Mouse (Mus musculus): ENCODE results near the gene Camsap2. TPM values are rescaled to one million over a fixed set of nuclear protein-coding genes. Genes with fewer than 3 reads are reported as not detected.

Camsap2 gene
- polyA plus RNA-seq, 1 experiment, result 53.2 TPM

DNA sequence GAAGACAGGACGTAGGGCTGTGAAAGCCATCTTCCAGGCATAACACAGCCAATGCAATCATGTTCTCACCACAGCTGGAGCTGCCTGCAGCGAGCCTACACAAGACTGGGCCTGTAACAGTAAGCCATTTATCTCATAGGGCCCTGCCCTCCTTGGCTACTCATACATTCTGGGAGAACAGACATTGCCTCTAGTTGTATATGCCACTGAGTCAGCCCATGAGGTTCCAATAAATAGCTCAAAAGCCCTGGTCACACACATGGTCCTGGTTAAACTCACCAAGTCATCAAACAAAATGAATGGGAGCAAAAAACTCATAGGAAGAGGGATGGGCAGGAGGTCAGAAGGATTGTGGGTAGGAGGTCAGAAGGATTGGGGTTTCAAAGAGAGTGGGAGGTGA, 17.3 kb downstream of the Camsap2 start:
- Histone ChIP-seq H3K4me1 (ENCODE audit: control insufficient read depth, insufficient read depth, low read length) (peaks cover 8% of the 10 kb centered on the region), H3K4me3 (ENCODE audit: insufficient read depth, low read length) (no peak overlapping the region), H3K27ac (ENCODE audit: insufficient read depth, low read length) (no peak overlapping the region)
- TF ChIP-seq POLR2A (IDR thresholded peaks at IDR 0.05; ENCODE audit: extremely low read depth, insufficient read depth, low read length) (no peak), CTCF (IDR thresholded peaks at IDR 0.05; ENCODE audit: extremely low read depth, insufficient read depth, low read length) (no peak)

DNA sequence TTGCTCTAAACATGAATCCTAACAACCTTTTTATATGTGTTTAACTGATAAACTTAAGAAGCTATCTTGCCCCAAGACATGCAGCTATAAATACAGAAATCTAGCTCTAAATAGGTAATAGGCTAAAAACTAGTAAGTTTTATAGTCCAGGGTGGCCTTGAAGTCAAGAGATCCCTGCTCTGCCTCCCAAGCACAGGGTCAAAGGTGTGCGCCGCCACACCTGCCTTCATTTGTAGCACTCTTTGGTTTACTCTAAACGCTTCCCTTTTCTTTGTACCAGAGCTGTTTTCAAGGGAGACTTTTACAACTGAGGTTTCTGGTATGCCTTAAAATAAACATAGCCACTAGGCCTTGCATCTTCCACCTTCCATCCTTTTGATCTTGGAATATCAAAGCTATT, 18.3 kb downstream of the Camsap2 start:
- no peak for TF ChIP-seq CTCF (IDR thresholded peaks at IDR 0.05; ENCODE audit: extremely low read depth, insufficient read depth, low read length)
- no peak for TF ChIP-seq POLR2A (IDR thresholded peaks at IDR 0.05; ENCODE audit: extremely low read depth, insufficient read depth, low read length)
- Histone ChIP-seq H3K4me3 (ENCODE audit: insufficient read depth, low read length) (no peak overlapping the region), H3K4me1 (ENCODE audit: control insufficient read depth, insufficient read depth, low read length) (peaks cover 8% of the 10 kb centered on the region), H3K27ac (ENCODE audit: insufficient read depth, low read length) (no peak overlapping the region)

DNA sequence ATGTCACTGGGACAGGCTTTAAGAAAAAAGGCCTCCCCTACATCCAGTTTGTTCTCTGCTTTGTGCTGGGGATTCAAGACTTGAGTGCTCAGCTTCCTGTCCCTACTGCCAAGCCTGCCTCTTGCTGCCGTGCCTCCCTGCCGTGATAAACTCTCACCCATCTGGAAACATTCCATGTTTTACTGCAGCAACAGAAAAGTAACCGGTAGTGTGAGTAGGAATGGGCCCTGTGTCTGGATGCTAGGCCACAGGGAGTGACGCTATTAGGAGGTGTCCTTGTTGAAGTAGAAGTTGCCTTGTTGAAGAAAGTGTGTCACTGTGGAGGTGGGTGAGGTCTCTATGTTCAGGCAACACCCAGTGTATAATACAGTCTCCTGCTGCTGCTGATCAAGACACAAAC, 20.0 kb downstream of the Camsap2 start:
- Histone ChIP-seq H3K27ac (ENCODE audit: insufficient read depth, low read length) (no peak overlapping the region), H3K4me3 (ENCODE audit: insufficient read depth, low read length) (no peak overlapping the region), H3K4me1 (ENCODE audit: control insufficient read depth, insufficient read depth, low read length) (peaks cover 5% of the 10 kb centered on the region)
- no peak for TF ChIP-seq CTCF (IDR thresholded peaks at IDR 0.05; ENCODE audit: extremely low read depth, insufficient read depth, low read length)
- no peak for TF ChIP-seq POLR2A (IDR thresholded peaks at IDR 0.05; ENCODE audit: extremely low read depth, insufficient read depth, low read length)

DNA sequence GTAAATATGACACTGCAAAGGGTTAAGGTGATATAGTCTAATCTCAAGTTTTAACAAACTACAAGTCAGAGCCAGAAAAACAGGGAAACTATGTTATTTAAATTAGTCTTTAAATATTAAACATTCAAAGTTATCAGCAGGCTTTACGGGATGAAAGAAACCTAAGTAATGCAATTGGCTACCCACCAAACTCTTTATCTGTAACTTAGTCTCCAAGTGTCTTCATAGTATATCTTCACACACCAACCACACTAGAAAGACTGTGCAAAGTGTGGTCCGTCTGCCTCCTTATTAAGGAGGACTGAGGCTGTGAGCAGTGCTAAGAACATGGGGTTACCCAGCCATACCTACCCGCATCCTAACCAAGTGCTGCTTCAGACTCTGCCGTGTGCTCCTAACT, 23.6 kb downstream of the Camsap2 start:
- Histone ChIP-seq H3K27ac (ENCODE audit: insufficient read depth, low read length) (no peak overlapping the region), H3K4me3 (ENCODE audit: insufficient read depth, low read length) (no peak overlapping the region)
- TF ChIP-seq POLR2A (IDR thresholded peaks at IDR 0.05; ENCODE audit: extremely low read depth, insufficient read depth, low read length) (no peak), CTCF (IDR thresholded peaks at IDR 0.05; ENCODE audit: extremely low read depth, insufficient read depth, low read length) (no peak)

DNA sequence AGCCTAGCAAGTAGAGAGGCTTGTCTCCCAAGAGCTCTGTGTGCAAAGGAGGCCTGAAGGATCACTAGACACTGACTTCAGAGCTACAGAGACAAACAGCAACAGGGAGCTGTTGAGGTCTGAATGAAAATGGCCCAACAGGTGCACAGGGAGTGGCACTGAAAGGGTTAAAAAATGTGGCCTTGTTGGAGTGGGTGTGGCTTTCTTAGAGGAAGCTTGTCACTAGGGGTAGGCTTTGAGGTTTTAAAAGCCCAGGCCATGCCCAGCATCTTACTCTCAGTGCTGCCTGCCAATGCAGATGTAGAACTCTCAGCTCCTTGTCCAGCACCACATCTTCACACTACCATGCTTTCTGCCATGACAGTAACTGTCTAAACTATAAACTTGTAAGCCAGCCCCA, 29.6 kb downstream of the Camsap2 start:
- H3K4me3 ChIP-seq (ENCODE audit: insufficient read depth, low read length), result no peak overlapping the region
- no peak overlapping the region for H3K27ac ChIP-seq (ENCODE audit: insufficient read depth, low read length)
- no peak for TF ChIP-seq CTCF (IDR thresholded peaks at IDR 0.05; ENCODE audit: extremely low read depth, insufficient read depth, low read length)
- TF ChIP-seq POLR2A (IDR thresholded peaks at IDR 0.05; ENCODE audit: extremely low read depth, insufficient read depth, low read length), result no peak
- H3K4me1 ChIP-seq (ENCODE audit: control insufficient read depth, insufficient read depth, low read length), result 0 out of 2 replicates have a peak, but pooled peaks cover 2% of the 10 kb centered on the region

More for the DNA sequence above, 23.6 kb downstream of the Camsap2 start:
- peaks cover 2% of the 10 kb centered on the region; the same call in 1 of the 2 replicates for H3K4me1 ChIP-seq (ENCODE audit: control insufficient read depth, insufficient read depth, low read length)

DNA sequence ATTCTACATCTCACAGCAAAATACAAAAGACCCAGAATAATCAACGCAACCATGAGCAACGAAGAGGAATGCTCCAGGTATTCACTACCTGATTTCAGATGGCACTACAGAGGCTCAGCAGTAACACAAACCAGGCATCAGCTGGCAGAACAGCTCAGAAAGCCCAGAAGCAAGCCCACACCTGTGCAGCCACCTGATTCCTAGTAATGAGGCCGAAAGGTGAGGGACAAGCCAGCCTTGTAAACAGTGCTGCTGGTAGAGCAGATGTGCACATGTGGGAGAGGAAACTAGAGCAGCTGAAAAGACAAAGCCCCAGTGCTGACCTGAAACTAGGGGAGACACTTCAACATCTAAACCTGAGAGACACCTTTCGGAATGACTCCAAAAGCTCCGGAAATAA, 36.7 kb downstream of the Camsap2 start:
- Histone ChIP-seq H3K4me3 (ENCODE audit: insufficient read depth, low read length) (no peak overlapping the region), H3K4me1 (ENCODE audit: control insufficient read depth, insufficient read depth, low read length) (peaks cover 2% of the 10 kb centered on the region; the same call in 1 of the 2 replicates), H3K27ac (ENCODE audit: insufficient read depth, low read length) (no peak overlapping the region)
- TF ChIP-seq CTCF (IDR thresholded peaks at IDR 0.05; ENCODE audit: extremely low read depth, insufficient read depth, low read length) (no peak), POLR2A (IDR thresholded peaks at IDR 0.05; ENCODE audit: extremely low read depth, insufficient read depth, low read length) (no peak)

DNA sequence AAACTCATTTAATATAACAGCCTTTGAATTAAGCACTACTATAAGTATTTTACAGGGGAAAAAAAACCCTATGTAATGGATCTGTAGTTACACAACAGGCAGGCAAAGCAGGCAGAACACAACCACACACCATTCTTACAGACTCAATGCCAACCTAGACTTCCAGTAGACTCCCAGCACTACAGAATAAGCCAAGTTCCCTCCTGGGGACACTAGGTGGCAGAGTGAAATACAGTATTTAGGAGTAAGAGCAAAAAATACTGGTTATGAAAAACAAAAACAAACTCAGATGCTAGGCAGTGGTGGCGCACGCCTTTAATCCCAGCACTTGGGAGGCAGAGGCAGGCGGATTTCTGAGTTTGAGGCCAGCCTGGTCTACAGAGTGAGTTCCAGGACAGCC, 39.5 kb downstream of the Camsap2 start:
- H3K4me3 ChIP-seq (ENCODE audit: insufficient read depth, low read length), result no peak overlapping the region
- H3K4me1 ChIP-seq (ENCODE audit: control insufficient read depth, insufficient read depth, low read length), result peaks cover 2% of the 10 kb centered on the region; the same call in 1 of the 2 replicates
- TF ChIP-seq CTCF (IDR thresholded peaks at IDR 0.05; ENCODE audit: extremely low read depth, insufficient read depth, low read length), result peak; percentile 48; the same call in 1 of the 2 replicates
- TF ChIP-seq POLR2A (IDR thresholded peaks at IDR 0.05; ENCODE audit: extremely low read depth, insufficient read depth, low read length), result no peak
- H3K27ac ChIP-seq (ENCODE audit: insufficient read depth, low read length), result no peak overlapping the region

DNA sequence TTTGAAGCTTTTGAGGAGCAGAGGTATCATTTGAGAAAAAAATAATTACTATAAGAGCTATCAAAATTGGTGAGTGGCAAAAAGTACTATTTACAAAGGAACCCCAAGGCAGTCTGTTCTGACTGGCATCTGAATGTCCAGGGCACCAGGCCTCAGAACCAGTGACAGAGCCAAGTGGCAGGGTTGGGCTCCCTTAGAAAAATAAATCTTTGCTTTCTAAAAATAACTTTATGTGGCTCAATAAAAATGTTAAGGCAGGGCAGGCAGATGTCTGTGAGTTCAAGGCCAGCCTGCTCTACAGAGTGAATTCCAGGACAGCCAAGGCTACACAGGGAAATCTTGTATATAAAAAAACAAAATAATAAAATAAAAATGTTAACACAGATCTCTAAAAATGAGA, 51.9 kb downstream of the Camsap2 start:
- Histone ChIP-seq H3K4me1 (ENCODE audit: control insufficient read depth, insufficient read depth, low read length) (no peaks in the 10 kb centered on the region), H3K27ac (ENCODE audit: insufficient read depth, low read length) (no peak overlapping the region), H3K4me3 (ENCODE audit: insufficient read depth, low read length) (no peak overlapping the region)
- TF ChIP-seq CTCF (IDR thresholded peaks at IDR 0.05; ENCODE audit: extremely low read depth, insufficient read depth, low read length) (no peak), POLR2A (IDR thresholded peaks at IDR 0.05; ENCODE audit: extremely low read depth, insufficient read depth, low read length) (no peak)

DNA sequence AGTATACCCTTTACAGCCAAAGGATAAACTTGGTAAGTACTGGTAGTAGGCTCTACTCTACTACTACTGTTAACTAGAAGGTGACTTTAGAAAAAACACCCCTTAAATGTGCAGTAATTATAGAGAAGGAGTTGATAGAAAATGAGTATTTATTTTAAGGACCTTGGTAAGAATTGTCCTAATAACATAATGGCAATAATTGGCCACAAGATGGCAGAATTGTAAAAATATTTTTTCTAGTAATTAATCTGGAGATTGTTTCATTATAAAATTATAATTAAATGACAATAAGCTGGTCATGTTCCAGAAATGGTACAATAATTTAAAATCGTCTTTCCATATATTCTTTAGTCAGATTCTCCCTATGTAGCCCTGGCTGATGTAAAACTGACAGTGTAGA, 56.1 kb downstream of the Camsap2 start:
- Histone ChIP-seq H3K4me3 (ENCODE audit: insufficient read depth, low read length) (no peak overlapping the region), H3K4me1 (ENCODE audit: control insufficient read depth, insufficient read depth, low read length) (no peaks in the 10 kb centered on the region), H3K27ac (ENCODE audit: insufficient read depth, low read length) (no peak overlapping the region)
- TF ChIP-seq CTCF (IDR thresholded peaks at IDR 0.05; ENCODE audit: extremely low read depth, insufficient read depth, low read length), result no peak
- no peak for TF ChIP-seq POLR2A (IDR thresholded peaks at IDR 0.05; ENCODE audit: extremely low read depth, insufficient read depth, low read length)

DNA sequence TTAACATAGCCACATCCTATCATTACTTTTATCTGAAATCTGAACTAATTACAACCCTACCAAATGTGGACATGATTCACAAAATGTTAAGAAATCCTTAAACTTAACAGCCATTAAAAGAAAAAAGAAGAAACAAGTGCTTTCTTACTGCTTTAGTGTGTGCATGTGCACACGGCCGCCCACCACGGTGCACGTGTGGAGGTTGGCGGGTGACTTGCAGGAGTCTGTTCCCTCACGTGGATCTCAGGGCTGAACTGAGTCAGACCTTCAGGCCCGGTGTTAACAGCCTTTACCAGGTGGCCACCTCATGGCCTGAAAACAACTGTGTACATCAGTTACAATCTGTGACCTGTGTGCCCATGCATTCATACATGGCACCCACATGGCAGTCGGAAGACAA, 68.5 kb downstream of the Camsap2 start:
- Histone ChIP-seq H3K4me3 (ENCODE audit: insufficient read depth, low read length) (no peak overlapping the region), H3K27ac (ENCODE audit: insufficient read depth, low read length) (no peak overlapping the region), H3K4me1 (ENCODE audit: control insufficient read depth, insufficient read depth, low read length) (peaks cover 2% of the 10 kb centered on the region; the same call in 1 of the 2 replicates)
- TF ChIP-seq POLR2A (IDR thresholded peaks at IDR 0.05; ENCODE audit: extremely low read depth, insufficient read depth, low read length), result no peak
- no peak for TF ChIP-seq CTCF (IDR thresholded peaks at IDR 0.05; ENCODE audit: extremely low read depth, insufficient read depth, low read length)
